Mouse (Mus musculus) kidney, adult 2 months (tissue): ENCODE results near the gene Ogfrl1. TPM values are rescaled to one million over a fixed set of nuclear protein-coding genes. Genes with fewer than 3 reads are reported as not detected.
A peak's percentile ranks its signal among the peaks of the same experiment; 100 is the strongest.

Experiments
- DNase-seq: peaks from one replicate; pipeline ENCODE4 v3.0.0; 2021
- H3K27ac ChIP-seq: fragments of 200-500 bp; 2 replicates; pipeline ENCODE4 v1.5.1; 2012; ENCODE audit warnings: low read depth, low read length, control low read depth, inconsistent platforms; ENCODE audit not compliant: insufficient read depth
- H3K27me3 ChIP-seq: fragments of 200-500 bp; replicated peaks from 2 replicates; pipeline ENCODE4 v1.6.1; 2012; ENCODE audit warnings: mild to moderate bottlenecking, moderate library complexity, low read length, inconsistent platforms; ENCODE audit not compliant: control insufficient read depth, insufficient read depth
- H3K36me3 ChIP-seq: fragments of 200-500 bp; 2 replicates; pipeline ENCODE4 v1.6.1; 2012; ENCODE audit warnings: mild to moderate bottlenecking, moderate library complexity, low read length, inconsistent platforms; ENCODE audit not compliant: control insufficient read depth, insufficient read depth
- H3K4me1 ChIP-seq: fragments of 200-500 bp; 2 replicates; pipeline ENCODE4 v1.6.1; 2011; ENCODE audit warnings: low read length; ENCODE audit not compliant: control insufficient read depth, insufficient read depth
- H3K4me3 ChIP-seq: fragments of 200-500 bp; 2 replicates; pipeline ENCODE4 v1.5.1; 2011; ENCODE audit warnings: mild to moderate bottlenecking, low read depth, low read length, control low read depth; ENCODE audit not compliant: insufficient read depth
- CTCF ChIP-seq: fragments of 200-500 bp; conservative IDR thresholded peaks from 2 replicates; pipeline ENCODE4 v1.5.1; 2011; ENCODE audit warnings: low read depth, mild to moderate bottlenecking, control low read depth, low read length, moderate library complexity, mixed read lengths; ENCODE audit not compliant: insufficient read depth, insufficient read length
- POLR2A ChIP-seq: fragments of 200-500 bp; IDR thresholded peaks from one replicate; pipeline ENCODE4 v1.6.1; 2011; ENCODE audit warnings: low read depth, low read length, control low read depth
- WGBS: fragments of 180-500 bp; shearing (Covaris S2); methylation state at CpG from one replicate; pipeline ENCODE4 v1.1.7; 2018; 5-methylcytosine and 5-hydroxymethylcytosine counted together
- polyA plus RNA-seq: library from polyadenylated mRNA; depleted of rRNA; stranded (reverse); fragments of >200 nt; gene quantifications from 2 replicates; pipeline ENCODE4 v1.2.3, GENCODE M21; 2012

Ogfrl1 gene
- polyA plus RNA-seq, 1 experiment, result 5.0 TPM

- Histone ChIP-seq H3K4me1 (no peaks in the 10 kb centered on the region), H3K4me3 (no peak overlapping the region), H3K36me3 (no peaks in the 10 kb centered on the region), H3K27me3 (no peaks in the 10 kb centered on the region), H3K27ac (no peak overlapping the region)
- TF ChIP-seq CTCF, result no peak
- no peak for TF ChIP-seq POLR2A
- no peak for DNase-seq
- 90% methylated on average over 7 of the region's 7 CpGs for WGBS
Measured at GRCm38 (mm10) chr1:23325160-23325559, 72.4 kb downstream of the Ogfrl1 start.

- Histone ChIP-seq H3K27me3 (no peaks in the 10 kb centered on the region), H3K4me3 (no peak overlapping the region), H3K27ac (no peak overlapping the region), H3K4me1 (no peaks in the 10 kb centered on the region), H3K36me3 (no peaks in the 10 kb centered on the region)
- TF ChIP-seq POLR2A (no peak), CTCF (0 out of 2 replicates have a peak, but pooled peaks have one; percentile 5)
- WGBS, result 10% methylated on average over 5 of the region's 5 CpGs
- peak; percentile 45 for DNase-seq
Measured at GRCm38 (mm10) chr1:23324226-23324625, 73.3 kb downstream of the Ogfrl1 start.

GRCm38 (mm10) chr1:23323286-23323685, 74.3 kb downstream of the Ogfrl1 start:
- no peaks in the 10 kb centered on the region for H3K27me3 ChIP-seq
- no peak overlapping the region for H3K4me3 ChIP-seq
- H3K4me1 ChIP-seq, result no peaks in the 10 kb centered on the region
- TF ChIP-seq POLR2A (no peak), CTCF (no peak)
- no peaks in the 10 kb centered on the region for H3K36me3 ChIP-seq
- WGBS, result 70% methylated on average over 11 of the region's 11 CpGs
- no peak overlapping the region for H3K27ac ChIP-seq
- DNase-seq, result peak; percentile 27

- no peak for DNase-seq
- no peaks in the 10 kb centered on the region for H3K4me1 ChIP-seq
- no peaks in the 10 kb centered on the region for H3K27me3 ChIP-seq
- H3K27ac ChIP-seq, result no peak overlapping the region
- 85% methylated on average over 4 of the region's 4 CpGs for WGBS
- TF ChIP-seq POLR2A, result no peak
- no peak for TF ChIP-seq CTCF
- no peak overlapping the region for H3K4me3 ChIP-seq
- H3K36me3 ChIP-seq, result no peaks in the 10 kb centered on the region
Measured at GRCm38 (mm10) chr1:23322208-23322607, 75.4 kb downstream of the Ogfrl1 start.

GRCm38 (mm10) chr1:23321331-23321851, 76.2 kb downstream of the Ogfrl1 start:
- Histone ChIP-seq H3K4me1 (no peaks in the 10 kb centered on the region), H3K27ac (no peak overlapping the region), H3K27me3 (no peaks in the 10 kb centered on the region), H3K4me3 (no peak overlapping the region), H3K36me3 (no peaks in the 10 kb centered on the region)
- TF ChIP-seq CTCF (no peak), POLR2A (no peak)
- WGBS, result 17% methylated on average over 10 of the region's 10 CpGs
- peak; percentile 54 for DNase-seq

DNA sequence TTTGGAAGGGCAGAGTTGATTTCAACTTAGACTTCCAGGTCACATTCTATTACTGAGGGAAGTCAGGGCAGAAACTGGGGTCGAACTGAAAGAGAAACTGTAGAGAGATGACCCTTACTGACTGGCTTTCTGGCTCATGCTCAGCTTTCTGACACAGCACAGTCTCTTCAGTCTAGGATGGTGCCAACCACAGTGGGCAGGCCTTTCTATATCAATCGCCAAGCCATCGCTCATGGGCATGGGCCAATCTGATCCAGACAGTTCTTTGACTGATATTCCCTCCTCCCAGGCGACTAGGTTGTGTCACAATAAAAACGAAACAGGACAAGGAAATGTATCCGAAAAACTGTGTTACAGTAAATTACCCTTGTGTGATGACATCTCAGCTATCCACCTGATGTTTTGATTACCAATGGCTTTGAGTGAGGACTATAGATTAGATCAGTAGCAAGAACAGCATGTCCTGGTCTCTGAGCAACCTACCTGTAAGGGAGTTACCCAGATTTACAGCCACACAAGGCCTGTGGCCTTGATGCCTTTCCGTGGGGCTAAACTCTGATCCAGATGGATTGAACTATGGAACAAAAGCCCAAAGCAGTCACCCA, 76.9 kb downstream of the Ogfrl1 start:
- H3K36me3 ChIP-seq, result no peaks in the 10 kb centered on the region
- DNase-seq, result peak; percentile 12
- no peaks in the 10 kb centered on the region for H3K4me1 ChIP-seq
- H3K27me3 ChIP-seq, result no peaks in the 10 kb centered on the region
- TF ChIP-seq CTCF (no peak), POLR2A (no peak)
- H3K4me3 ChIP-seq, result no peak overlapping the region
- no peak overlapping the region for H3K27ac ChIP-seq
- 71% methylated on average over 7 of the region's 7 CpGs for WGBS
